19 mouse cellular contexts compared by ENCODE assay signal in genomic region chr9:4658951-4659350, GRCm38 (mm10).
DNase-seq lines count a peak whose midpoint lies in the region; ATAC-seq and TF ChIP-seq lines count a peak whose summit lies in the region.
"Had no signal": no experiment of that assay in that cellular context is flagged by ENCODE, and none has a peak within 500 bp of the region (broad histone marks: within the 10 kb centered on the region; RNA-seq: fewer than 3 reads in every experiment).

No protein-coding gene starts in this region.

- no peak for ATAC-seq in inflammation-experienced regulatory T-cells, adult 6 months
- ATAC-seq in forebrain, postnatal 0 days = no peak
- ATAC-seq: forebrain, embryonic 14.5 days; intestine, postnatal 0 days had no signal

- no peak for TF ChIP-seq CTCF in forebrain, postnatal 0 days (IDR thresholded peaks at IDR 0.05; ENCODE audit: low read depth)

- H3K36me3 ChIP-seq in forebrain, postnatal 0 days (ENCODE audit: insufficient read depth) = no peaks in the 10 kb centered on the region
- H3K36me3 ChIP-seq: embryonic facial prominence, embryonic 15.5 days; forebrain, embryonic 10.5 days; heart, embryonic 13.5 days had no signal

- H3K4me1 ChIP-seq in forebrain, postnatal 0 days (ENCODE audit: insufficient read depth) = no peaks in the 10 kb centered on the region
- H3K4me1 ChIP-seq: embryonic facial prominence, embryonic 15.5 days; forebrain, embryonic 10.5 days; heart, embryonic 13.5 days; hindbrain, embryonic 15.5 days had no signal

- H3K27ac ChIP-seq in forebrain, postnatal 0 days (ENCODE audit: low read depth, low read length) = no peak overlapping the region
- H3K27ac ChIP-seq: embryonic facial prominence, embryonic 15.5 days; forebrain, embryonic 10.5 days; heart, embryonic 13.5 days; hindbrain, embryonic 15.5 days had no signal

- H3K9ac ChIP-seq in forebrain, postnatal 0 days = no peak overlapping the region
- H3K9ac ChIP-seq: embryonic facial prominence, embryonic 15.5 days; heart, embryonic 13.5 days; hindbrain, embryonic 15.5 days had no signal

- H3K27me3 ChIP-seq in forebrain, postnatal 0 days (ENCODE audit: insufficient read depth, low read length) = no peaks in the 10 kb centered on the region
- H3K27me3 ChIP-seq: embryonic facial prominence, embryonic 15.5 days; heart, embryonic 13.5 days; hindbrain, embryonic 15.5 days had no signal

- no peak overlapping the region for H3K4me2 ChIP-seq in forebrain, postnatal 0 days (ENCODE audit: low read depth)
- H3K4me2 ChIP-seq: embryonic facial prominence, embryonic 15.5 days; heart, embryonic 13.5 days; hindbrain, embryonic 15.5 days had no signal

- peak; percentile 59 for DNase-seq in cerebellum, adult 11-12 months
- DNase-seq in cerebellum, postnatal 4 days (ENCODE audit: low spot score in 2 of 2) = no peak
- DNase-seq in cerebellum, adult 18-20 months = peak; percentile 52 to 64
- peak; percentile 69 for DNase-seq in cerebellum, adult 9-11 months
- DNase-seq in cerebellum, postnatal 36 days = peak; percentile 46 to 55
- DNase-seq in forebrain, postnatal 0 days = no peak
- DNase-seq: adrenal gland, postnatal 14 days; embryo, embryonic 11 days; gastrocnemius, postnatal 36 days; heart, adult 11 months; heart, postnatal 36 days had no signal

- H3K9me3 ChIP-seq in forebrain, postnatal 0 days (ENCODE audit: low read length) = no peaks in the 10 kb centered on the region
- H3K9me3 ChIP-seq: embryonic facial prominence, embryonic 15.5 days; forebrain, embryonic 10.5 days; heart, embryonic 13.5 days; hindbrain, embryonic 15.5 days had no signal

- no peak overlapping the region for H3K4me3 ChIP-seq in forebrain, postnatal 0 days (ENCODE audit: low read depth, low read length)
- H3K4me3 ChIP-seq: embryonic facial prominence, embryonic 15.5 days; erythroblast, embryonic 14.5 days; forebrain, embryonic 10.5 days; heart, embryonic 13.5 days; hindbrain, embryonic 15.5 days had no signal

Comparison
In these comparisons a context has a peak if more than half of its experiments do, and no peak if none do; other contexts are left out.
1. DNase-seq: peak in cerebellum, adult 11-12 months (single experiment), cerebellum, adult 18-20 months (2 of 2), cerebellum, adult 9-11 months (single experiment) and cerebellum, postnatal 36 days (2 of 2); none in cerebellum, postnatal 4 days (0 of 2) and forebrain, postnatal 0 days (single experiment).